Mouse (Mus musculus): ENCODE measurements around the gene Psph. TPM values are rescaled to one million over a fixed set of nuclear protein-coding genes. Genes with fewer than 3 reads are reported as not detected.
A peak's percentile ranks its signal among the peaks of the same experiment; 100 is the strongest.

The Psph gene
- polyA plus RNA-seq, 1 experiment from 2014 or later: 46.1 TPM

- peaks cover 4% of the 10 kb centered on the region; the same call in 1 of the 2 replicates for H3K36me3 ChIP-seq
- H3K4me2 ChIP-seq: no peak overlapping the region
- H3K27me3 ChIP-seq (replicated peaks): no peaks in the 10 kb centered on the region
- no peaks in the 10 kb centered on the region for H3K9me3 ChIP-seq
- no peak overlapping the region for H3K9ac ChIP-seq
- H3K27ac ChIP-seq: no peak overlapping the region
- WGBS: 79% methylated on average over 10 of the region's 10 CpGs
- no peaks in the 10 kb centered on the region for H3K4me1 ChIP-seq
- H3K4me3 ChIP-seq (replicated peaks): no peak overlapping the region
- ATAC-seq (ENCODE audit: insufficient read depth, low FRiP score, low read depth): no peak
These were observed 14.8 kb downstream of the Psph start for GRCm38 (mm10) chr5:129772433-129772832.

- Histone ChIP-seq H3K4me3 (replicated peaks) (no peak overlapping the region), H3K4me1 (no peaks in the 10 kb centered on the region), H3K36me3 (peaks cover 8% of the 10 kb centered on the region; the same call in 1 of the 2 replicates), H3K4me2 (no peak overlapping the region), H3K9ac (no peak overlapping the region), H3K9me3 (no peaks in the 10 kb centered on the region), H3K27ac (no peak overlapping the region), H3K27me3 (replicated peaks) (no peaks in the 10 kb centered on the region)
- WGBS: 80% methylated on average over 23 of the region's 23 CpGs
- ATAC-seq (ENCODE audit: insufficient read depth, low FRiP score, low read depth): no peak
These were observed 16.6 kb downstream of the Psph start for GRCm38 (mm10) chr5:129770443-129771355.

GRCm38 (mm10) chr5:129761865-129762540 lies 25.2 kb downstream of the Psph start:
- Histone ChIP-seq H3K9ac (no peak overlapping the region), H3K27me3 (replicated peaks) (no peaks in the 10 kb centered on the region), H3K9me3 (no peaks in the 10 kb centered on the region), H3K4me1 (no peaks in the 10 kb centered on the region), H3K27ac (no peak overlapping the region), H3K4me2 (no peak overlapping the region), H3K4me3 (replicated peaks) (no peak overlapping the region), H3K36me3 (0 out of 2 replicates have a peak, but pooled peaks cover 7% of the 10 kb centered on the region)
- 70% methylated on average over 18 of the region's 18 CpGs for WGBS
- peak; percentile 65 for ATAC-seq (ENCODE audit: insufficient read depth, low FRiP score, low read depth)

GRCm38 (mm10) chr5:129759929-129760480 lies 27.2 kb downstream of the Psph start:
- no peak for ATAC-seq (ENCODE audit: insufficient read depth, low FRiP score, low read depth)
- no peaks in the 10 kb centered on the region for H3K4me1 ChIP-seq
- no peaks in the 10 kb centered on the region for H3K27me3 ChIP-seq (replicated peaks)
- no peaks in the 10 kb centered on the region for H3K9me3 ChIP-seq
- H3K27ac ChIP-seq: no peak overlapping the region
- 84% methylated on average over 13 of the region's 13 CpGs for WGBS
- 0 out of 2 replicates have a peak, but pooled peaks cover 11% of the 10 kb centered on the region for H3K36me3 ChIP-seq
- H3K9ac ChIP-seq: no peak overlapping the region
- no peak overlapping the region for H3K4me2 ChIP-seq
- no peak overlapping the region for H3K4me3 ChIP-seq (replicated peaks)

- Histone ChIP-seq H3K27ac (no peak overlapping the region), H3K27me3 (replicated peaks) (no peaks in the 10 kb centered on the region), H3K9me3 (no peaks in the 10 kb centered on the region), H3K4me1 (no peaks in the 10 kb centered on the region), H3K4me2 (no peak overlapping the region), H3K36me3 (0 out of 2 replicates have a peak, but pooled peaks cover 11% of the 10 kb centered on the region), H3K9ac (no peak overlapping the region), H3K4me3 (replicated peaks) (no peak overlapping the region)
- ATAC-seq (ENCODE audit: insufficient read depth, low FRiP score, low read depth): no peak
- WGBS: 90% methylated on average over 20 of the region's 20 CpGs
These were observed 30.4 kb downstream of the Psph start for GRCm38 (mm10) chr5:129756886-129757285.

- Histone ChIP-seq H3K9me3 (no peaks in the 10 kb centered on the region), H3K4me3 (replicated peaks) (no peak overlapping the region), H3K36me3 (peaks cover 27% of the 10 kb centered on the region), H3K4me2 (no peak overlapping the region), H3K27ac (no peak overlapping the region), H3K27me3 (replicated peaks) (no peaks in the 10 kb centered on the region), H3K9ac (no peak overlapping the region), H3K4me1 (no peaks in the 10 kb centered on the region)
- 22% methylated on average over 6 of the region's 6 CpGs for WGBS
- no peak for ATAC-seq (ENCODE audit: insufficient read depth, low FRiP score, low read depth)
These were observed 43.2 kb downstream of the Psph start for GRCm38 (mm10) chr5:129744050-129744449.

GRCm38 (mm10) chr5:129742903-129743488 lies 44.3 kb downstream of the Psph start:
- 58% methylated on average over 7 of the region's 7 CpGs for WGBS
- peaks cover 19% of the 10 kb centered on the region for H3K36me3 ChIP-seq
- H3K27me3 ChIP-seq (replicated peaks): no peaks in the 10 kb centered on the region
- no peaks in the 10 kb centered on the region for H3K9me3 ChIP-seq
- no peak overlapping the region for H3K9ac ChIP-seq
- no peaks in the 10 kb centered on the region for H3K4me1 ChIP-seq
- H3K27ac ChIP-seq: no peak overlapping the region
- H3K4me2 ChIP-seq: no peak overlapping the region
- peak; percentile 90 for ATAC-seq (ENCODE audit: insufficient read depth, low FRiP score, low read depth)
- H3K4me3 ChIP-seq (replicated peaks): no peak overlapping the region

- H3K4me3 ChIP-seq (replicated peaks): no peak overlapping the region
- WGBS: 93% methylated on average over 1 of the region's 1 CpGs
- no peaks in the 10 kb centered on the region for H3K4me1 ChIP-seq
- peaks cover 8% of the 10 kb centered on the region; the same call in 1 of the 2 replicates for H3K36me3 ChIP-seq
- ATAC-seq (ENCODE audit: insufficient read depth, low FRiP score, low read depth): no peak
- H3K9me3 ChIP-seq: no peaks in the 10 kb centered on the region
- no peaks in the 10 kb centered on the region for H3K27me3 ChIP-seq (replicated peaks)
- no peak overlapping the region for H3K9ac ChIP-seq
- no peak overlapping the region for H3K4me2 ChIP-seq
- H3K27ac ChIP-seq: no peak overlapping the region
These were observed 46.3 kb downstream of the Psph start for GRCm38 (mm10) chr5:129740976-129741375.

GRCm38 (mm10) chr5:129731021-129731420 lies 56.2 kb downstream of the Psph start:
- ATAC-seq (ENCODE audit: insufficient read depth, low FRiP score, low read depth): no peak
- Histone ChIP-seq H3K4me1 (peaks cover 29% of the 10 kb centered on the region), H3K9me3 (no peaks in the 10 kb centered on the region), H3K27me3 (replicated peaks) (no peaks in the 10 kb centered on the region), H3K4me2 (no peak overlapping the region), H3K36me3 (no peaks in the 10 kb centered on the region), H3K27ac (no peak overlapping the region), H3K9ac (no peak overlapping the region), H3K4me3 (replicated peaks) (no peak overlapping the region)
- 48% methylated on average over 5 of the region's 5 CpGs for WGBS

- Histone ChIP-seq H3K27me3 (replicated peaks) (no peaks in the 10 kb centered on the region), H3K4me2 (0 out of 2 replicates have a peak overlapping the region, but pooled peaks have one; percentile 0), H3K4me3 (replicated peaks) (no peak overlapping the region), H3K9ac (no peak overlapping the region), H3K36me3 (no peaks in the 10 kb centered on the region), H3K9me3 (no peaks in the 10 kb centered on the region), H3K27ac (peak overlapping the region; percentile 31; the same call in 1 of the 2 replicates), H3K4me1 (peaks cover 29% of the 10 kb centered on the region)
- 54% methylated on average over 11 of the region's 11 CpGs for WGBS
- peak; percentile 79 for ATAC-seq (ENCODE audit: insufficient read depth, low FRiP score, low read depth)
These were observed 56.9 kb downstream of the Psph start for GRCm38 (mm10) chr5:129730344-129730743.

- peak overlapping the region; percentile 19; the same call in 1 of the 2 replicates for H3K4me2 ChIP-seq
- H3K36me3 ChIP-seq: no peaks in the 10 kb centered on the region
- 27% methylated on average over 11 of the region's 11 CpGs for WGBS
- H3K4me3 ChIP-seq (replicated peaks): no peak overlapping the region
- no peaks in the 10 kb centered on the region for H3K9me3 ChIP-seq
- peaks cover 29% of the 10 kb centered on the region for H3K4me1 ChIP-seq
- H3K9ac ChIP-seq: no peak overlapping the region
- H3K27ac ChIP-seq: 0 out of 2 replicates have a peak overlapping the region, but pooled peaks have one; percentile 33
- H3K27me3 ChIP-seq (replicated peaks): no peaks in the 10 kb centered on the region
- ATAC-seq (ENCODE audit: insufficient read depth, low FRiP score, low read depth): no peak
These were observed 58.0 kb downstream of the Psph start for GRCm38 (mm10) chr5:129729286-129729685.
